Mouse (Mus musculus): ENCODE results near the gene Snapc4. TPM values are rescaled to one million over a fixed set of nuclear protein-coding genes. Genes with fewer than 3 reads are reported as not detected.

The Snapc4 gene
- total and polyA plus RNA-seq, 3 experiments, result 15.3 to 47.1 (median 42.7) TPM

- Histone ChIP-seq H3K79me2 (replicated peaks; ENCODE audit: control insufficient read depth, extremely low read depth, insufficient read depth, poor library complexity, severe bottlenecking) (no peaks in the 10 kb centered on the region), H3K27me3 (replicated peaks) (no peaks in the 10 kb centered on the region), H3K36me3 (replicated peaks in 1 of 2; ENCODE audit: control insufficient read depth in 1 of 2, insufficient read depth in 1 of 2, low read length in 1 of 2) (peaks cover 40 to 80% of the 10 kb centered on the region in 2 experiments), H3K9me3 (replicated peaks; ENCODE audit: low read length) (no peaks in the 10 kb centered on the region), H3K4me2 (ENCODE audit: insufficient read depth, low read depth, poor library complexity, severe bottlenecking) (no peak overlapping the region), H3K4me3 (replicated peaks in 1 of 3; ENCODE audit: low read depth in 2 of 3, low read length in 2 of 3, poor library complexity in 1 of 3) (no peak overlapping the region), H3K9ac (ENCODE audit: insufficient read depth, low read depth) (no peak overlapping the region), H3K4me1 (ENCODE audit: control insufficient read depth in 1 of 2, insufficient read depth in 2 of 2) (peaks cover 10 to 35% of the 10 kb centered on the region in 2 experiments), H3K27ac (ENCODE audit: insufficient read depth, low read depth) (no peak overlapping the region)
- no peak for DNase-seq (ENCODE audit: extremely low read depth)
- in situ Hi-C loops (cut with MboI; ENCODE audit: low pct_ligation_motif_present, low pct_unique_long_range_greater_than_20kb, low sequenced_read_pairs) (no loop called here), dilution Hi-C loops (cut with MboI; ENCODE audit: extremely low pct_ligation_motif_present, extremely low pct_unique_long_range_greater_than_20kb, low sequenced_read_pairs) (no loop called here)
- TF ChIP-seq MEF2A (IDR thresholded peaks at IDR 0.05; ENCODE audit: borderline replicate concordance, low read depth, low read length) (no peak), MAFK (IDR thresholded peaks at IDR 0.05; ENCODE audit: insufficient replicate concordance, low read length) (no peak), HCFC1 (IDR thresholded peaks at IDR 0.05; ENCODE audit: low read depth, low read length) (no peak), GABPA (IDR thresholded peaks at IDR 0.05; ENCODE audit: insufficient replicate concordance, low read depth, low read length) (no peak), CTCF (conservative IDR thresholded peaks at IDR 0.05 in 1 of 2, IDR thresholded peaks at IDR 0.05 in 1 of 2; ENCODE audit: low read depth in 2 of 2, low read length in 2 of 2) (0 out of 4 replicates have a peak, but pooled peaks of 1 of the 2 experiments have one; percentile 21), MYC (IDR thresholded peaks at IDR 0.05; ENCODE audit: low read depth, low read length) (no peak), TCF12 (IDR thresholded peaks at IDR 0.05; ENCODE audit: low read depth, low read length) (no peak), KAT2A (IDR thresholded peaks at IDR 0.05; ENCODE audit: insufficient replicate concordance, low read length) (no peak)
These were observed 29.6 kb upstream of the Snapc4 start for GRCm38 (mm10) chr2:26410091-26410490.

GRCm38 (mm10) chr2:26409362-26409761, 28.9 kb upstream of the Snapc4 start:
- H3K9ac ChIP-seq (ENCODE audit: insufficient read depth, low read depth), result no peak overlapping the region
- dilution Hi-C loops (cut with MboI; ENCODE audit: extremely low pct_ligation_motif_present, extremely low pct_unique_long_range_greater_than_20kb, low sequenced_read_pairs), result no loop called here

GRCm38 (mm10) chr2:26408515-26409356, 28.3 kb upstream of the Snapc4 start, which contains the start of gene Inpp5e:
Gene Inpp5e, minus strand, starts transcription at chr2:26409203.
- peaks cover 10 to 41% of the 10 kb centered on the region in 2 experiments for H3K4me1 ChIP-seq (ENCODE audit: control insufficient read depth in 1 of 2, insufficient read depth in 2 of 2)
- H3K79me2 ChIP-seq (replicated peaks; ENCODE audit: control insufficient read depth, extremely low read depth, insufficient read depth, poor library complexity, severe bottlenecking), result no peaks in the 10 kb centered on the region
- H3K4me3 ChIP-seq (replicated peaks in 1 of 3; ENCODE audit: low read depth in 2 of 3, low read length in 2 of 3, poor library complexity in 1 of 3), result peak within 1 kb of the TSS; percentile 59 to 82 (median 79)
- no peaks in the 10 kb centered on the region for H3K27me3 ChIP-seq (replicated peaks)
- H3K4me2 ChIP-seq (ENCODE audit: insufficient read depth, low read depth, poor library complexity, severe bottlenecking), result peak within 1 kb of the TSS; percentile 58
- no peaks in the 10 kb centered on the region for H3K9me3 ChIP-seq (replicated peaks; ENCODE audit: low read length)
- peak within 1 kb of the TSS; percentile 74 for H3K9ac ChIP-seq (ENCODE audit: insufficient read depth, low read depth)
- DNase-seq (ENCODE audit: extremely low read depth), result peak; percentile 89
- in situ Hi-C loops (cut with MboI; ENCODE audit: low pct_ligation_motif_present, low pct_unique_long_range_greater_than_20kb, low sequenced_read_pairs) (loop anchor here (5.0 kb wide), 1 partner anchor 56 kb away; the partner anchor contains the start of gene Dnlz), dilution Hi-C loops (cut with MboI; ENCODE audit: extremely low pct_ligation_motif_present, extremely low pct_unique_long_range_greater_than_20kb, low sequenced_read_pairs) (no loop called here)
- no peak within 1 kb of the TSS for H3K27ac ChIP-seq (ENCODE audit: insufficient read depth, low read depth)
- peaks cover 31 to 74% of the 10 kb centered on the region in 2 experiments for H3K36me3 ChIP-seq (replicated peaks in 1 of 2; ENCODE audit: control insufficient read depth in 1 of 2, insufficient read depth in 1 of 2, low read length in 1 of 2)
- TF ChIP-seq RCOR1 (conservative IDR thresholded peaks at IDR 0.05; ENCODE audit: low read depth, low read length), result no peak
- TF ChIP-seq CTCF (conservative IDR thresholded peaks at IDR 0.05 in 1 of 2, IDR thresholded peaks at IDR 0.05 in 1 of 2; ENCODE audit: low read depth in 2 of 2, low read length in 2 of 2), result peak in 1 of 2 experiments; percentile 88; a peak in 2 of 4 replicates
- TF ChIP-seq CHD2 (IDR thresholded peaks at IDR 0.05; ENCODE audit: low read length), result 0 out of 2 replicates have a peak, but pooled peaks have one; percentile 22
- peak; percentile 57; the same call in 1 of the 2 replicates for TF ChIP-seq MAZ (IDR thresholded peaks at IDR 0.05; ENCODE audit: low read depth, low read length)
- peak; percentile 49; the same call in 1 of the 2 replicates for TF ChIP-seq BHLHE40 (IDR thresholded peaks at IDR 0.05; ENCODE audit: low read depth, low read length)
- peak; percentile 71; the same call in 1 of the 2 replicates for TF ChIP-seq UBTF (IDR thresholded peaks at IDR 0.05; ENCODE audit: low read depth, low read length)
- TF ChIP-seq EP300 (IDR thresholded peaks at IDR 0.05; ENCODE audit: low read length), result no peak
- TF ChIP-seq E2F4 (IDR thresholded peaks at IDR 0.05; ENCODE audit: insufficient replicate concordance, low read depth, low read length), result no peak
- peak; percentile 72 for TF ChIP-seq MXI1 (IDR thresholded peaks at IDR 0.05; ENCODE audit: low read depth, low read length)
- peak; percentile 40 for TF ChIP-seq SMC3 (IDR thresholded peaks at IDR 0.05; ENCODE audit: low read depth, low read length)
- no peak for TF ChIP-seq USF1 (IDR thresholded peaks at IDR 0.05; ENCODE audit: low read depth, low read length)
- TF ChIP-seq USF2 (conservative IDR thresholded peaks at IDR 0.05; ENCODE audit: low read depth, low read length), result no peak
- TF ChIP-seq ZC3H11A (IDR thresholded peaks at IDR 0.05; ENCODE audit: low read depth, low read length), result no peak
- TF ChIP-seq PAX5 (IDR thresholded peaks at IDR 0.05; ENCODE audit: low read length), result no peak
- peak; percentile 88 for TF ChIP-seq TCF12 (IDR thresholded peaks at IDR 0.05; ENCODE audit: low read depth, low read length)
- no peak for TF ChIP-seq MYC (IDR thresholded peaks at IDR 0.05; ENCODE audit: low read depth, low read length)

More at GRCm38 (mm10) chr2:26409362-26409761, 28.9 kb upstream of the Snapc4 start:
- Histone ChIP-seq H3K4me1 (ENCODE audit: control insufficient read depth in 1 of 2, insufficient read depth in 2 of 2) (peaks cover 10 to 41% of the 10 kb centered on the region in 2 experiments), H3K4me2 (ENCODE audit: insufficient read depth, low read depth, poor library complexity, severe bottlenecking) (no peak overlapping the region), H3K9me3 (replicated peaks; ENCODE audit: low read length) (no peaks in the 10 kb centered on the region), H3K27me3 (replicated peaks) (no peaks in the 10 kb centered on the region), H3K36me3 (replicated peaks in 1 of 2; ENCODE audit: control insufficient read depth in 1 of 2, insufficient read depth in 1 of 2, low read length in 1 of 2) (peaks cover 35 to 80% of the 10 kb centered on the region in 2 experiments), H3K4me3 (replicated peaks in 1 of 3; ENCODE audit: low read depth in 2 of 3, low read length in 2 of 3, poor library complexity in 1 of 3) (peak overlapping the region in 1 of 3 experiments; percentile 79), H3K27ac (ENCODE audit: insufficient read depth, low read depth) (no peak overlapping the region), H3K79me2 (replicated peaks; ENCODE audit: control insufficient read depth, extremely low read depth, insufficient read depth, poor library complexity, severe bottlenecking) (no peaks in the 10 kb centered on the region)
- no peak for DNase-seq (ENCODE audit: extremely low read depth)
- TF ChIP-seq ZC3H11A (IDR thresholded peaks at IDR 0.05; ENCODE audit: low read depth, low read length) (no peak), MXI1 (IDR thresholded peaks at IDR 0.05; ENCODE audit: low read depth, low read length) (no peak), GABPA (IDR thresholded peaks at IDR 0.05; ENCODE audit: insufficient replicate concordance, low read depth, low read length) (no peak), ELF1 (IDR thresholded peaks at IDR 0.05; ENCODE audit: low read depth, low read length) (no peak)
- in situ Hi-C loops (cut with MboI; ENCODE audit: low pct_ligation_motif_present, low pct_unique_long_range_greater_than_20kb, low sequenced_read_pairs), result loop anchor here (5.0 kb wide), 1 partner anchor 57 kb away; the partner anchor contains the start of gene Dnlz
